23 mouse cellular contexts compared by ENCODE assay signal in genomic region chr10:46760923-46761322, GRCm38 (mm10).
DNase-seq lines count a peak whose midpoint lies in the region; ATAC-seq and TF ChIP-seq lines count a peak whose summit lies in the region.
"Had no signal": no experiment of that assay in that cellular context is flagged by ENCODE, and none has a peak within 500 bp of the region (broad histone marks: within the 10 kb centered on the region; RNA-seq: fewer than 3 reads in every experiment).

No protein-coding gene starts in this region.

- H3K4me1 ChIP-seq in kidney, embryonic 14.5 days (ENCODE audit: control insufficient read depth, insufficient read depth, low read length), result no peaks in the 10 kb centered on the region
- no peaks in the 10 kb centered on the region for H3K4me1 ChIP-seq in kidney, adult 2 months (ENCODE audit: control insufficient read depth, insufficient read depth, low read length)
- H3K4me1 ChIP-seq in kidney, postnatal 0 days (replicated peaks; ENCODE audit: insufficient read depth, low read length), result no peaks in the 10 kb centered on the region
- no peaks in the 10 kb centered on the region for H3K4me1 ChIP-seq in midbrain, embryonic 16.5 days (ENCODE audit: control insufficient read depth, insufficient read depth, low read length)
- H3K4me1 ChIP-seq: embryonic facial prominence, embryonic 12.5 days; embryonic facial prominence, embryonic 15.5 days; hindbrain, embryonic 12.5 days; hindbrain, embryonic 15.5 days had no signal

- no peak for TF ChIP-seq CTCF in kidney, adult 2 months (conservative IDR thresholded peaks at IDR 0.05; ENCODE audit: insufficient read depth, insufficient read length, low read depth, low read length)
- TF ChIP-seq CTCF in kidney, postnatal 0 days (IDR thresholded peaks at IDR 0.05; ENCODE audit: low read depth), result no peak

- no peak overlapping the region for H3K27ac ChIP-seq in kidney, embryonic 14.5 days (ENCODE audit: low read depth, low read length)
- H3K27ac ChIP-seq in kidney, adult 2 months (ENCODE audit: insufficient read depth, low read depth, low read length), result no peak overlapping the region
- H3K27ac ChIP-seq in kidney, postnatal 0 days, result no peak overlapping the region
- H3K27ac ChIP-seq in midbrain, embryonic 16.5 days (ENCODE audit: low read length), result no peak overlapping the region
- H3K27ac ChIP-seq: embryonic facial prominence, embryonic 12.5 days; embryonic facial prominence, embryonic 15.5 days; gastrocnemius, adult 2 months; hindbrain, embryonic 12.5 days; hindbrain, embryonic 15.5 days had no signal

- TF ChIP-seq POLR2A in kidney, adult 2 months (IDR thresholded peaks at IDR 0.05; ENCODE audit: low read depth, low read length), result no peak

- ATAC-seq in kidney, embryonic 14.5 days (ENCODE audit: low FRiP score, low TSS enrichment), result peak; percentile 85
- no peak for ATAC-seq in kidney, postnatal 0 days (replicated peaks; ENCODE audit: low FRiP score, low read depth)
- ATAC-seq in midbrain, embryonic 16.5 days, result no peak
- ATAC-seq: activated CD4-positive, CD25-positive, alpha-beta regulatory T cell, adult 4 months; forebrain, embryonic 14.5 days; forebrain, postnatal 0 days had no signal

- H3K9me3 ChIP-seq in kidney, embryonic 14.5 days (ENCODE audit: control insufficient read depth, low read length), result no peaks in the 10 kb centered on the region
- no peaks in the 10 kb centered on the region for H3K9me3 ChIP-seq in kidney, postnatal 0 days (replicated peaks; ENCODE audit: low read length)
- no peaks in the 10 kb centered on the region for H3K9me3 ChIP-seq in midbrain, embryonic 16.5 days (replicated peaks; ENCODE audit: control insufficient read depth, low read length, poor library complexity, severe bottlenecking)
- H3K9me3 ChIP-seq: embryonic facial prominence, embryonic 12.5 days; embryonic facial prominence, embryonic 15.5 days; hindbrain, embryonic 12.5 days; hindbrain, embryonic 15.5 days had no signal

- H3K9ac ChIP-seq in kidney, embryonic 14.5 days (ENCODE audit: low read depth, low read length), result no peak overlapping the region
- no peak overlapping the region for H3K9ac ChIP-seq in kidney, postnatal 0 days (ENCODE audit: low read depth, low read length)
- H3K9ac ChIP-seq in midbrain, embryonic 16.5 days (ENCODE audit: low read depth, low read length), result no peak overlapping the region
- H3K9ac ChIP-seq: embryonic facial prominence, embryonic 12.5 days; embryonic facial prominence, embryonic 15.5 days; forebrain, postnatal 0 days; hindbrain, embryonic 12.5 days; hindbrain, embryonic 15.5 days had no signal

- H3K27me3 ChIP-seq in kidney, embryonic 14.5 days (ENCODE audit: control insufficient read depth, insufficient read depth, low read length), result no peaks in the 10 kb centered on the region
- no peaks in the 10 kb centered on the region for H3K27me3 ChIP-seq in kidney, adult 2 months (replicated peaks; ENCODE audit: control insufficient read depth, insufficient read depth, low read length)
- H3K27me3 ChIP-seq in kidney, postnatal 0 days (ENCODE audit: insufficient read depth, low read length), result no peaks in the 10 kb centered on the region
- H3K27me3 ChIP-seq in midbrain, embryonic 16.5 days (ENCODE audit: control insufficient read depth, insufficient read depth, low read depth, low read length), result no peaks in the 10 kb centered on the region
- H3K27me3 ChIP-seq: embryonic facial prominence, embryonic 12.5 days; embryonic facial prominence, embryonic 15.5 days; hindbrain, embryonic 12.5 days; hindbrain, embryonic 15.5 days had no signal

- WGBS in kidney, embryonic 14.5 days, result 35% methylated on average over 1 of the region's 1 CpGs
- WGBS in kidney, adult 2 months, result 35% methylated on average over 1 of the region's 1 CpGs
- WGBS in kidney, postnatal 0 days, result 28% methylated on average over 1 of the region's 1 CpGs
- WGBS in midbrain, embryonic 16.5 days, result 93% methylated on average over 1 of the region's 1 CpGs

- H3K4me2 ChIP-seq in kidney, embryonic 14.5 days (replicated peaks; ENCODE audit: low read depth, low read length), result no peak overlapping the region
- no peak overlapping the region for H3K4me2 ChIP-seq in kidney, postnatal 0 days (ENCODE audit: low read length)
- H3K4me2 ChIP-seq in midbrain, embryonic 16.5 days (ENCODE audit: low read length), result no peak overlapping the region
- H3K4me2 ChIP-seq: embryonic facial prominence, embryonic 12.5 days; embryonic facial prominence, embryonic 15.5 days; heart, embryonic 11.5 days; hindbrain, embryonic 12.5 days; hindbrain, embryonic 15.5 days had no signal

- H3K4me3 ChIP-seq in kidney, embryonic 14.5 days (ENCODE audit: low read length), result no peak overlapping the region
- no peak overlapping the region for H3K4me3 ChIP-seq in kidney, adult 2 months (ENCODE audit: insufficient read depth, low read depth, low read length)
- no peak overlapping the region for H3K4me3 ChIP-seq in kidney, postnatal 0 days (replicated peaks; ENCODE audit: low read depth, low read length)
- H3K4me3 ChIP-seq in midbrain, embryonic 16.5 days (ENCODE audit: low read depth, low read length), result no peak overlapping the region
- H3K4me3 ChIP-seq: embryonic facial prominence, embryonic 12.5 days; embryonic facial prominence, embryonic 15.5 days; gastrocnemius, adult 2 months; hindbrain, embryonic 12.5 days; hindbrain, embryonic 15.5 days had no signal

- no peak for DNase-seq in kidney, adult 2 months
- DNase-seq in kidney, postnatal 0 days (ENCODE audit: low spot score), result peak; percentile 67
- no peak for DNase-seq in kidney, postnatal 36 days
- DNase-seq in hindlimb bud, embryonic 11.5 days (ENCODE audit: extremely low spot score, low read depth, low spot score), result peak; percentile 12
- DNase-seq: adrenal gland, adult 8-10 months; adrenal gland, postnatal 25 days; cerebellum, adult 11-12 months; cerebellum, adult 8-10 months; cerebellum, postnatal 10 days; embryo, embryonic 11 days; gastrocnemius, adult 2 months; gastrocnemius, postnatal 14 days; heart, adult 11 months had no signal

- H3K36me3 ChIP-seq in kidney, embryonic 14.5 days (ENCODE audit: control insufficient read depth, insufficient read depth, low read length), result no peaks in the 10 kb centered on the region
- H3K36me3 ChIP-seq in kidney, adult 2 months (ENCODE audit: control insufficient read depth, insufficient read depth, low read length), result no peaks in the 10 kb centered on the region
- no peaks in the 10 kb centered on the region for H3K36me3 ChIP-seq in kidney, postnatal 0 days (ENCODE audit: insufficient read depth, low read length)
- no peaks in the 10 kb centered on the region for H3K36me3 ChIP-seq in midbrain, embryonic 16.5 days (ENCODE audit: control insufficient read depth, insufficient read depth, low read length)
- H3K36me3 ChIP-seq: embryonic facial prominence, embryonic 12.5 days; embryonic facial prominence, embryonic 15.5 days; hindbrain, embryonic 12.5 days; hindbrain, embryonic 15.5 days had no signal

Comparison
In these comparisons a context has a peak if more than half of its experiments do, and no peak if none do; other contexts are left out.
1. DNase-seq: peak in kidney, postnatal 0 days (single experiment) and hindlimb bud, embryonic 11.5 days (single experiment); none in kidney, adult 2 months (single experiment) and kidney, postnatal 36 days (0 of 2).